Comparison of ENCODE assay signal across 21 mouse cellular contexts in the genomic region with DNA sequence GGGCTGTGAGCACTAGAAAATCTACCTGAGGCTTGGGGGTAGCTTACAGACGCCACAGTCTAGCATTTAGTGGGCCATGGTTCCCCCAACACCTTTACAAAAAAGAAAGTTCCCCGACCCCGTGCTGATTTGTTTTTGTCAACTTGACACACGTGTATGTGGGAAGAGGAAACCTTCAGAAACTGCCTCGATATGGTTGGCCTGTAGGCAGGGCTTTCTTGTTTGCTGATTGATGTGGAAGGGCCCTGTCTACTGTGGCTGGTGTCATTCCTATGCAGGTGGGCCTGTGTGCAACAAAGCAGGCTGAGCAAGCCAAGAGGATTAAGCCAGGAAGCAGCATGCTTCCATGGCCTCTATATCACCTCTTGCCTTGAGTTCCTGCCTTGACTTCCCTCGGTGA. TPM values are rescaled to one million over a fixed set of nuclear protein-coding genes. Genes with fewer than 3 reads are reported as not detected.
"Had no signal": no experiment of that assay in that cellular context is flagged by ENCODE, and none has a peak within 500 bp of the region (broad histone marks: within the 10 kb centered on the region; RNA-seq: fewer than 3 reads in every experiment).

No protein-coding gene starts in this region.

- H3K4me3 ChIP-seq: midbrain, embryonic 12.5 days; myocyte; neural tube, embryonic 13.5 days; neural tube, embryonic 15.5 days had no signal

- DNase-seq: lung, adult 18-20 months; lung, embryonic 14.5 days; lung, postnatal 10 days; lung, postnatal 4 days; midbrain, embryonic 14.5 days; retina, postnatal 1 day; right cerebral cortex, adult 18-20 months; right cerebral cortex, postnatal 14 days; right cerebral cortex, postnatal 4 days; spleen, adult 18-20 months; thymus, adult 18-20 months had no signal

- H3K9ac ChIP-seq: liver, embryonic 14.5 days; lung, embryonic 14.5 days; midbrain, embryonic 12.5 days; neural tube, embryonic 13.5 days; neural tube, embryonic 15.5 days had no signal

- H3K4me2 ChIP-seq: lung, embryonic 14.5 days; midbrain, embryonic 12.5 days; neural tube, embryonic 13.5 days; neural tube, embryonic 15.5 days had no signal

- H3K27ac ChIP-seq: liver, embryonic 14.5 days; midbrain, embryonic 10.5 days; midbrain, embryonic 12.5 days; neural tube, embryonic 13.5 days; neural tube, embryonic 15.5 days had no signal

- H3K9me3 ChIP-seq: midbrain, embryonic 10.5 days; midbrain, embryonic 12.5 days; neural tube, embryonic 13.5 days; neural tube, embryonic 15.5 days had no signal

- ATAC-seq: midbrain, embryonic 16.5 days had no signal

- H3K27me3 ChIP-seq: midbrain, embryonic 12.5 days; neural tube, embryonic 13.5 days; neural tube, embryonic 15.5 days had no signal

RNA-seq across cellular contexts. Expression of gene Catsperz, which starts 12.1 kb away (rescaled TPM):
- total RNA-seq: megakaryocyte, adult 5-6 weeks; megakaryocyte-erythroid progenitor cell, adult 5-6 weeks had no signal
- polyA plus RNA-seq: small intestine, adult 2 months had no signal

RNA-seq across cellular contexts. Expression of gene Kcnk4, which starts 21.3 kb away (rescaled TPM):
- total RNA-seq: megakaryocyte-erythroid progenitor cell, adult 5-6 weeks had no signal
- polyA plus RNA-seq: small intestine, adult 2 months had no signal
